Mouse (Mus musculus): Measurements from ENCODE around the gene Mef2a. TPM values are rescaled to one million over a fixed set of nuclear protein-coding genes. Genes with fewer than 3 reads are reported as not detected.

Mef2a gene
- polyA plus RNA-seq, 1 experiment: 17.5 TPM

- Histone ChIP-seq H3K36me3 (ENCODE audit: control insufficient read depth, insufficient read depth, low read length) (no peaks in the 10 kb centered on the region), H3K27me3 (ENCODE audit: control insufficient read depth, insufficient read depth, low read length) (no peaks in the 10 kb centered on the region), H3K27ac (ENCODE audit: insufficient read depth, low read length) (no peak overlapping the region), H3K4me1 (ENCODE audit: control insufficient read depth, insufficient read depth, insufficient read length) (no peaks in the 10 kb centered on the region), H3K4me3 (ENCODE audit: extremely low read depth, insufficient read depth, insufficient read length) (no peak overlapping the region)
- WGBS: 87% methylated on average over 6 of the region's 6 CpGs
- DNase-seq (ENCODE audit: low read depth in 1 of 2, low spot score in 2 of 2): no peak
- TF ChIP-seq POLR2A (IDR thresholded peaks at IDR 0.05; ENCODE audit: low read depth, low read length) (no peak), CTCF (IDR thresholded peaks at IDR 0.05; ENCODE audit: extremely low read depth, insufficient read depth, insufficient read length, insufficient replicate concordance) (no peak)
These were observed 12.5 kb upstream of the Mef2a start for GRCm38 (mm10) chr7:67384942-67385872.

DNA sequence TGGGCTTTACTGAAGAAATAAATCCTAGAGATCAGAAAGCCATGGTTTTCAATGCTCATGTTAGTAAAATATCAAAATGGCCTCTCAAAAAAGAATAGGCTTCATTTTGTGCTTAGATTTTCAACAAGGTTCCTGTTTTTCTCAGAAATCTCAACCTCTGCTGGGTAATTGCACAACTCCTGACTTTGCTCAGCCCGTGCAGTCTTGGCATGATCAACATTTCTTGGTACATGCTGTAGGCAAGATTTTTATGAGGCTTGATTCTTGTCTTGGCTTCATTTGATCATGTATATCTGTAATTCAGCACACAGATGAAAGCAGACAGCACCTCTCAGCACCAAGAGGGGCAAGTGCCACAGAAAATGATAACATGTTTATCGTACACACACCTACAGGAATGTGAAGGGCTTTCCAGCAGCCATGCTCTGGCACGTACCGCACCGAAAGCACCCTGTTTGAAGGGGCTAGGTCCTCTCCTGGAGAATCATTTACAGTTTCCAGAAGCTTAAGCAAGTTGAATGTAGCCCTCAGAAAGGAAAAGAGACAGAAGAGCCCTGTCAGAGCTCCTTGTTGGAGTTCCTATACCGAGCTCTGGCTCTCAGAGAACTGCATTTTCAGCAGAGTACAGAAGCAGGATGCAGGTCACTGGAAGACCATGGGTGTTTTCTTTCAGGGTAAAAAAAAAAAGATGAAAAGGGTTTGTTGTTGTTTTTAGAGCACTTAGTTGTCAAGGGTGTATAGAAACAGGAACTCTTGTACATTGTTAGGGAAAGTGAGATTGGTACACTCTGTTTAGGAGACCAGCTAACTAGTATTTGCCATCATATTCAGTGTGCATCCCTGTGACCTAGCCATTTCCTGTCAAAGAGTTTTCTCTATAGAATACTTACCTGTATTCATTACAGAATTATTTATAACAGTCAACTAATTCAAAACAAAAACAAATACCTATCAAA is 7.8 kb upstream of the Mef2a start:
- 82% methylated on average over 6 of the region's 6 CpGs for WGBS
- Histone ChIP-seq H3K27me3 (ENCODE audit: control insufficient read depth, insufficient read depth, low read length) (no peaks in the 10 kb centered on the region), H3K4me3 (ENCODE audit: extremely low read depth, insufficient read depth, insufficient read length) (no peak overlapping the region), H3K4me1 (ENCODE audit: control insufficient read depth, insufficient read depth, insufficient read length) (no peaks in the 10 kb centered on the region), H3K36me3 (ENCODE audit: control insufficient read depth, insufficient read depth, low read length) (no peaks in the 10 kb centered on the region), H3K27ac (ENCODE audit: insufficient read depth, low read length) (no peak overlapping the region)
- no peak for TF ChIP-seq CTCF (IDR thresholded peaks at IDR 0.05; ENCODE audit: extremely low read depth, insufficient read depth, insufficient read length, insufficient replicate concordance)
- no peak for TF ChIP-seq POLR2A (IDR thresholded peaks at IDR 0.05; ENCODE audit: low read depth, low read length)
- DNase-seq (ENCODE audit: low read depth in 1 of 2, low spot score in 2 of 2): no peak

DNA sequence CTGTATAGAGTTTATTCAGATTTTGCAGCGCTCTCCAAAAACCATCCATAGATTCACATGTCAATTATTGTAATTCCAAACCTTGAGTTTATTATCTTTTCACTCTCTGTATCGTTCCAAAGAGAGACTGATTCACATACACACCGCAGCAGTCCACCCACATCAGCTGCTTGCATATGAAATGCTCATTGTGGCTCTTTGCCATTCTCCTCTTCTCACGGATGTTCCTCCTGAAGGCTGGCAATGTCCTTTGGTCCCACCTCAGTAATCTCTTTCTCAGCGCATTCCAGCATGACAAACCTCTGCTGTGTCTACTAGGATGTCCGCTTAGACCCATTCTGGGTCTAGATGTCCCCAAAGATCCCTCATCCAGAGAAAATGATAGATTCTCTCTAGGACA is 4.1 kb upstream of the Mef2a start:
- H3K27me3 ChIP-seq (ENCODE audit: control insufficient read depth, insufficient read depth, low read length): no peaks in the 10 kb centered on the region
- no peak overlapping the region for H3K27ac ChIP-seq (ENCODE audit: insufficient read depth, low read length)
- 94% methylated on average over 6 of the region's 6 CpGs for WGBS
- no peak for TF ChIP-seq CTCF (IDR thresholded peaks at IDR 0.05; ENCODE audit: extremely low read depth, insufficient read depth, insufficient read length, insufficient replicate concordance)
- no peak for TF ChIP-seq POLR2A (IDR thresholded peaks at IDR 0.05; ENCODE audit: low read depth, low read length)
- no peak for DNase-seq (ENCODE audit: low read depth in 1 of 2, low spot score in 2 of 2)
- H3K4me3 ChIP-seq (ENCODE audit: extremely low read depth, insufficient read depth, insufficient read length): no peak overlapping the region
- H3K36me3 ChIP-seq (ENCODE audit: control insufficient read depth, insufficient read depth, low read length): no peaks in the 10 kb centered on the region
- peaks cover 6% of the 10 kb centered on the region for H3K4me1 ChIP-seq (ENCODE audit: control insufficient read depth, insufficient read depth, insufficient read length)

DNA sequence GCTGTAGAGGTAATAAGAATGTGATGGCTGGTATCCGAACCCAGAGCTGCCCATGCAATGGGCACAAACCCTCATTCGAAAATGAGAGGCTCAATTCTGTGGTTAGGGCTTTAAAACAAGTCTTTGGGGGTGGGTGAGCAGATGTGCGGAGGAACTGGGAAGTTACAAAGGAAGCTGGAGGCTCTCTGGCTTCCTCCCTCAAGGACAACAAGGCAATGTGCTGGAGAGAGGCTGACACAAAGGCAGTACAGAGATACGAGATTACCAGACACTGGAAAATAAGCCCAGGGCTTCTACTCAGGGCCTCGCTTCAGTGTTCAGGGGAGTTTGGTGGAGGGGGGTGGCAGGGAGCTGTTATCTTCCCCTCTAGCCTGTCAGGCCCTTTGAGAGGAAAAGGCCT is 1.3 kb upstream of the Mef2a start:
- Histone ChIP-seq H3K27me3 (ENCODE audit: control insufficient read depth, insufficient read depth, low read length) (no peaks in the 10 kb centered on the region), H3K36me3 (ENCODE audit: control insufficient read depth, insufficient read depth, low read length) (no peaks in the 10 kb centered on the region), H3K27ac (ENCODE audit: insufficient read depth, low read length) (peak overlapping the region; percentile 99; the same call in 1 of the 2 replicates), H3K4me1 (ENCODE audit: control insufficient read depth, insufficient read depth, insufficient read length) (peaks cover 8% of the 10 kb centered on the region), H3K4me3 (ENCODE audit: extremely low read depth, insufficient read depth, insufficient read length) (no peak overlapping the region)
- DNase-seq (ENCODE audit: low read depth in 1 of 2, low spot score in 2 of 2): no peak
- TF ChIP-seq POLR2A (IDR thresholded peaks at IDR 0.05; ENCODE audit: low read depth, low read length) (no peak), CTCF (IDR thresholded peaks at IDR 0.05; ENCODE audit: extremely low read depth, insufficient read depth, insufficient read length, insufficient replicate concordance) (no peak)
- WGBS: 36% methylated on average over 5 of the region's 5 CpGs

- 25% methylated on average over 6 of the region's 6 CpGs for WGBS
- Histone ChIP-seq H3K4me1 (ENCODE audit: control insufficient read depth, insufficient read depth, insufficient read length) (peaks cover 8% of the 10 kb centered on the region), H3K36me3 (ENCODE audit: control insufficient read depth, insufficient read depth, low read length) (no peaks in the 10 kb centered on the region), H3K4me3 (ENCODE audit: extremely low read depth, insufficient read depth, insufficient read length) (peak overlapping the region; percentile 89), H3K27ac (ENCODE audit: insufficient read depth, low read length) (peak overlapping the region; percentile 99), H3K27me3 (ENCODE audit: control insufficient read depth, insufficient read depth, low read length) (no peaks in the 10 kb centered on the region)
- TF ChIP-seq CTCF (IDR thresholded peaks at IDR 0.05; ENCODE audit: extremely low read depth, insufficient read depth, insufficient read length, insufficient replicate concordance) (no peak), POLR2A (IDR thresholded peaks at IDR 0.05; ENCODE audit: low read depth, low read length) (no peak)
- no peak for DNase-seq (ENCODE audit: low read depth in 1 of 2, low spot score in 2 of 2)
These were observed 914 bp upstream of the Mef2a start for GRCm38 (mm10) chr7:67373584-67373960.

DNA sequence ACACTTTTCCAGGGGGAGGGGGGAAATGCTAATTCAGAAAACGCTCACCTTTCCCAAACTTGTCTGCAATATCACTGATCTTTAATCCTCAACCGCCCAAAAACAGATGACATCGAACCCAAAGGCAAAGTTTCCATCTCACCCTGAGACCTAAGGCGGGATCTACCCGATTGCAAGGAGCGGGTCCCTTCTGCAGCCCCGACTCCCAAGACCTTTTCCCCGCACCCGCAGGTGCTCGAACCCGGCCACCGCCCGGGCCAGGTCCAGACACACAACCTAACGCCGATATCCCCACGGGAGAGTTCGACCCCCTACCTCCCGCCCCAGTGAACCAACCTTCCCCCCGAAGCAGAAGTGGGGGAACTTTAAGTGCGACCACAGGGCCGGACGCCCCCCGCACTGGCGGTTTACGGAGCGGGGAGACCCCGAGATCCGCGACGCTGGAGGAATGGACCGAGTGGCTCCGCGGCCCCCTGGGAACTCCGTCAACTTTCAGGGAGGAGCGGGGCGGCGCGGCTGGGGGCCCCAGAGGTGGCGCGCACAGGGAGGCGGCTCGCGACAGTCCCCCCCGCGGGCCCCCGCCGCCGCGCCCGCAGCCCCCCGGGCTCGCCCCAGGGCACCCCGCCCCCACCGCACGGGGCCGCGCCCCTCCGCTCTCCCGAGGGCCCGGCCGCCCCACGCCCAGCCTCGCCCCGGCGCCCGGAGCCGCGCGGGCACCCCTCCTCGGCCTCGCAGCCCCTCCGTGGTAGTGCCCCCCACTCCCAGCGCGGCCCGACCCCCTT is 576 bp downstream of the Mef2a start:
- Histone ChIP-seq H3K36me3 (ENCODE audit: control insufficient read depth, insufficient read depth, low read length) (no peaks in the 10 kb centered on the region), H3K27ac (ENCODE audit: insufficient read depth, low read length) (peak overlapping the region; percentile 99), H3K4me1 (ENCODE audit: control insufficient read depth, insufficient read depth, insufficient read length) (peaks cover 8% of the 10 kb centered on the region), H3K27me3 (ENCODE audit: control insufficient read depth, insufficient read depth, low read length) (no peaks in the 10 kb centered on the region), H3K4me3 (ENCODE audit: extremely low read depth, insufficient read depth, insufficient read length) (peak overlapping the region; percentile 89)
- DNase-seq (ENCODE audit: low read depth in 1 of 2, low spot score in 2 of 2): peak in 1 of 2 experiments; percentile 23
- no peak for TF ChIP-seq CTCF (IDR thresholded peaks at IDR 0.05; ENCODE audit: extremely low read depth, insufficient read depth, insufficient read length, insufficient replicate concordance)
- under 1% methylated on average over 42 of the region's 75 CpGs for WGBS

Measured in spleen, adult 2 months (tissue).